Mouse (Mus musculus): ENCODE results near the gene Doc2g. TPM values are rescaled to one million over a fixed set of nuclear protein-coding genes. Genes with fewer than 3 reads are reported as not detected.

Doc2g gene
- total RNA-seq, 2 experiments from 2014 or later, result 2.4 to 2.6 TPM

GRCm38 (mm10) chr19:3988750-3989149, 14.4 kb upstream of the Doc2g start:
- no peak for DNase-seq (ENCODE audit: low spot score in 2 of 2)

GRCm38 (mm10) chr19:3990804-3991203, 12.3 kb upstream of the Doc2g start:
- DNase-seq (ENCODE audit: low spot score in 2 of 2), result no peak

- DNase-seq (ENCODE audit: low spot score in 2 of 2), result no peak
Measured at GRCm38 (mm10) chr19:3991562-3991961, 11.6 kb upstream of the Doc2g start.

- DNase-seq (ENCODE audit: low spot score in 2 of 2), result no peak
Measured at GRCm38 (mm10) chr19:3991966-3992365, 11.1 kb upstream of the Doc2g start.

- DNase-seq (ENCODE audit: low spot score in 2 of 2), result no peak
Measured at GRCm38 (mm10) chr19:3992416-3992815, 10.7 kb upstream of the Doc2g start, which contains the start of gene Tbx10. Tbx10 (plus strand) TSS chr19:3992752.

- no peak for DNase-seq (ENCODE audit: low spot score in 2 of 2)
Measured at GRCm38 (mm10) chr19:3994932-3995331, 8.2 kb upstream of the Doc2g start.

GRCm38 (mm10) chr19:3995505-3995904, 7.6 kb upstream of the Doc2g start:
- DNase-seq (ENCODE audit: low spot score in 2 of 2), result no peak

- no peak for DNase-seq (ENCODE audit: low spot score in 2 of 2)
Measured at GRCm38 (mm10) chr19:3996106-3996505, 7.0 kb upstream of the Doc2g start.

GRCm38 (mm10) chr19:3996747-3997146, 6.4 kb upstream of the Doc2g start:
- DNase-seq (ENCODE audit: low spot score in 2 of 2), result no peak

GRCm38 (mm10) chr19:3997231-3997630, 5.9 kb upstream of the Doc2g start:
- DNase-seq (ENCODE audit: low spot score in 2 of 2), result no peak

- no peak for DNase-seq (ENCODE audit: low spot score in 2 of 2)
Measured at GRCm38 (mm10) chr19:3998335-3998734, 4.8 kb upstream of the Doc2g start.

- no peak for DNase-seq (ENCODE audit: low spot score in 2 of 2)
Measured at GRCm38 (mm10) chr19:3999121-3999730, 3.9 kb upstream of the Doc2g start.

- DNase-seq (ENCODE audit: low spot score in 2 of 2), result peak; percentile 71 to 92
Measured at GRCm38 (mm10) chr19:4000119-4000900, 2.8 kb upstream of the Doc2g start, which contains the start of the genes Nudt8 and Gm49405. Nudt8 (plus strand) TSS chr19:4000580. Gm49405 (plus strand) TSS chr19:4000626.

GRCm38 (mm10) chr19:4000949-4001525, 2.1 kb upstream of the Doc2g start:
- DNase-seq (ENCODE audit: low spot score in 2 of 2), result no peak

GRCm38 (mm10) chr19:4001752-4002151, 1.4 kb upstream of the Doc2g start:
- no peak for DNase-seq (ENCODE audit: low spot score in 2 of 2)

GRCm38 (mm10) chr19:4003641-4004040, 528 bp downstream of the Doc2g start:
- no peak for DNase-seq (ENCODE audit: low spot score in 2 of 2)

GRCm38 (mm10) chr19:4004331-4004730, 1.2 kb downstream of the Doc2g start:
- DNase-seq (ENCODE audit: low spot score in 2 of 2), result no peak

- no peak for DNase-seq (ENCODE audit: low spot score in 2 of 2)
Measured at GRCm38 (mm10) chr19:4005091-4005490, 2.0 kb downstream of the Doc2g start.

GRCm38 (mm10) chr19:4005971-4006370, 2.9 kb downstream of the Doc2g start:
- no peak for DNase-seq (ENCODE audit: low spot score in 2 of 2)

- no peak for DNase-seq (ENCODE audit: low spot score in 2 of 2)
Measured at GRCm38 (mm10) chr19:4011086-4011485, 8.0 kb downstream of the Doc2g start.

GRCm38 (mm10) chr19:4012432-4013022, 9.4 kb downstream of the Doc2g start, which contains the start of gene Ndufv1:
Ndufv1 (minus strand) TSS chr19:4012806.
- peak; percentile 77 to 89 for DNase-seq (ENCODE audit: low spot score in 2 of 2)

- no peak for DNase-seq (ENCODE audit: low spot score in 2 of 2)
Measured at GRCm38 (mm10) chr19:4013066-4013465, 10.0 kb downstream of the Doc2g start.
